Mouse (Mus musculus): ENCODE measurements at regions not wholly inside any gene's neighbourhood (a gene's known extent, or its start where the extent isn't known, plus 50 kb on each side); places are given as distances from the start of the nearest gene placed in this dataset.

GRCm38 (mm10) chr13:60047791-60048730, 129.1 kb downstream of the Gas1 start:
- no peak overlapping the region for H3K27ac ChIP-seq (ENCODE audit: insufficient read depth, low read depth, low read length, poor library complexity, severe bottlenecking)
- DNase-seq (ENCODE audit: low read depth, low spot score), result no peak
- H3K9ac ChIP-seq (ENCODE audit: insufficient read depth, low read depth, low read length, poor library complexity, severe bottlenecking), result no peak overlapping the region
- in situ Hi-C loops (cut with MboI; ENCODE audit: low sequenced_read_pairs in 2 of 2, unreplicated experiment in 2 of 2), result no loop called here
- no peaks in the 10 kb centered on the region for H3K36me3 ChIP-seq (ENCODE audit: control insufficient read depth, insufficient read depth, low read length, poor library complexity, severe bottlenecking)
- no peak overlapping the region for H3K4me3 ChIP-seq (ENCODE audit: insufficient read depth in 1 of 2, low read depth in 1 of 2, low read length in 2 of 2, poor library complexity in 1 of 2, severe bottlenecking in 1 of 2)
- H3K4me1 ChIP-seq (ENCODE audit: control insufficient read depth in 2 of 2, insufficient read depth in 2 of 2, low read length in 2 of 2, poor library complexity in 1 of 2), result no peaks in the 10 kb centered on the region
- TF ChIP-seq MAFK (IDR thresholded peaks at IDR 0.05; ENCODE audit: insufficient read depth, low read depth, low read length), result no peak
- no peak for TF ChIP-seq CHD2 (IDR thresholded peaks at IDR 0.05; ENCODE audit: low read depth, low read length)
- TF ChIP-seq HCFC1 (IDR thresholded peaks at IDR 0.05; ENCODE audit: borderline replicate concordance, insufficient read depth, low read length), result no peak
- TF ChIP-seq ZC3H11A (IDR thresholded peaks at IDR 0.05; ENCODE audit: borderline replicate concordance, low read depth, low read length), result no peak
- TF ChIP-seq ZNF384 (IDR thresholded peaks at IDR 0.05; ENCODE audit: low read depth, low read length), result no peak
- H3K9me3 ChIP-seq (ENCODE audit: control insufficient read depth, insufficient read depth, low read depth, low read length), result no peaks in the 10 kb centered on the region

- Histone ChIP-seq H3K4me3 (ENCODE audit: insufficient read depth in 1 of 2, low read depth in 1 of 2, low read length in 2 of 2, poor library complexity in 1 of 2, severe bottlenecking in 1 of 2) (no peak overlapping the region), H3K4me1 (ENCODE audit: control insufficient read depth in 2 of 2, insufficient read depth in 2 of 2, low read length in 2 of 2, poor library complexity in 1 of 2) (no peaks in the 10 kb centered on the region)
- TF ChIP-seq ZC3H11A (IDR thresholded peaks at IDR 0.05; ENCODE audit: borderline replicate concordance, low read depth, low read length) (no peak), CHD2 (IDR thresholded peaks at IDR 0.05; ENCODE audit: low read depth, low read length) (no peak), HCFC1 (IDR thresholded peaks at IDR 0.05; ENCODE audit: borderline replicate concordance, insufficient read depth, low read length) (no peak), ZNF384 (IDR thresholded peaks at IDR 0.05; ENCODE audit: low read depth, low read length) (no peak), MAFK (IDR thresholded peaks at IDR 0.05; ENCODE audit: insufficient read depth, low read depth, low read length) (no peak)
Measured at GRCm38 (mm10) chr13:60045752-60046151, 131.4 kb downstream of the Gas1 start.

GRCm38 (mm10) chr13:60044876-60045275, 132.3 kb downstream of the Gas1 start:
- H3K9ac ChIP-seq (ENCODE audit: insufficient read depth, low read depth, low read length, poor library complexity, severe bottlenecking), result no peak overlapping the region
- H3K4me3 ChIP-seq (ENCODE audit: insufficient read depth in 1 of 2, low read depth in 1 of 2, low read length in 2 of 2, poor library complexity in 1 of 2, severe bottlenecking in 1 of 2), result no peak overlapping the region
- H3K4me1 ChIP-seq (ENCODE audit: control insufficient read depth in 2 of 2, insufficient read depth in 2 of 2, low read length in 2 of 2, poor library complexity in 1 of 2), result no peaks in the 10 kb centered on the region
- DNase-seq (ENCODE audit: low read depth, low spot score), result no peak
- H3K36me3 ChIP-seq (ENCODE audit: control insufficient read depth, insufficient read depth, low read length, poor library complexity, severe bottlenecking), result no peaks in the 10 kb centered on the region
- H3K27ac ChIP-seq (ENCODE audit: insufficient read depth, low read depth, low read length, poor library complexity, severe bottlenecking), result no peak overlapping the region
- no peaks in the 10 kb centered on the region for H3K9me3 ChIP-seq (ENCODE audit: control insufficient read depth, insufficient read depth, low read depth, low read length)
- in situ Hi-C loops (cut with MboI; ENCODE audit: low sequenced_read_pairs in 2 of 2, unreplicated experiment in 2 of 2), result no loop called here
- no peak for TF ChIP-seq MAFK (IDR thresholded peaks at IDR 0.05; ENCODE audit: insufficient read depth, low read depth, low read length)
- no peak for TF ChIP-seq CHD2 (IDR thresholded peaks at IDR 0.05; ENCODE audit: low read depth, low read length)
- no peak for TF ChIP-seq ZC3H11A (IDR thresholded peaks at IDR 0.05; ENCODE audit: borderline replicate concordance, low read depth, low read length)
- TF ChIP-seq ZNF384 (IDR thresholded peaks at IDR 0.05; ENCODE audit: low read depth, low read length), result no peak
- TF ChIP-seq HCFC1 (IDR thresholded peaks at IDR 0.05; ENCODE audit: borderline replicate concordance, insufficient read depth, low read length), result no peak

More at GRCm38 (mm10) chr13:60045752-60046151, 131.4 kb downstream of the Gas1 start:
- no peak overlapping the region for H3K27ac ChIP-seq (ENCODE audit: insufficient read depth, low read depth, low read length, poor library complexity, severe bottlenecking)
- no peaks in the 10 kb centered on the region for H3K9me3 ChIP-seq (ENCODE audit: control insufficient read depth, insufficient read depth, low read depth, low read length)
- in situ Hi-C loops (cut with MboI; ENCODE audit: low sequenced_read_pairs in 2 of 2, unreplicated experiment in 2 of 2), result no loop called here
- no peaks in the 10 kb centered on the region for H3K36me3 ChIP-seq (ENCODE audit: control insufficient read depth, insufficient read depth, low read length, poor library complexity, severe bottlenecking)
- H3K9ac ChIP-seq (ENCODE audit: insufficient read depth, low read depth, low read length, poor library complexity, severe bottlenecking), result no peak overlapping the region
- no peak for DNase-seq (ENCODE audit: low read depth, low spot score)

- no peak overlapping the region for H3K4me3 ChIP-seq (ENCODE audit: insufficient read depth in 1 of 2, low read depth in 1 of 2, low read length in 2 of 2, poor library complexity in 1 of 2, severe bottlenecking in 1 of 2)
- in situ Hi-C loops (cut with MboI; ENCODE audit: low sequenced_read_pairs in 2 of 2, unreplicated experiment in 2 of 2), result no loop called here
- no peaks in the 10 kb centered on the region for H3K36me3 ChIP-seq (ENCODE audit: control insufficient read depth, insufficient read depth, low read length, poor library complexity, severe bottlenecking)
- no peak overlapping the region for H3K9ac ChIP-seq (ENCODE audit: insufficient read depth, low read depth, low read length, poor library complexity, severe bottlenecking)
- no peaks in the 10 kb centered on the region for H3K9me3 ChIP-seq (ENCODE audit: control insufficient read depth, insufficient read depth, low read depth, low read length)
- TF ChIP-seq MAFK (IDR thresholded peaks at IDR 0.05; ENCODE audit: insufficient read depth, low read depth, low read length) (no peak), ZC3H11A (IDR thresholded peaks at IDR 0.05; ENCODE audit: borderline replicate concordance, low read depth, low read length) (no peak), HCFC1 (IDR thresholded peaks at IDR 0.05; ENCODE audit: borderline replicate concordance, insufficient read depth, low read length) (no peak), CHD2 (IDR thresholded peaks at IDR 0.05; ENCODE audit: low read depth, low read length) (no peak), ZNF384 (IDR thresholded peaks at IDR 0.05; ENCODE audit: low read depth, low read length) (no peak)
- DNase-seq (ENCODE audit: low read depth, low spot score), result no peak
- no peaks in the 10 kb centered on the region for H3K4me1 ChIP-seq (ENCODE audit: control insufficient read depth in 2 of 2, insufficient read depth in 2 of 2, low read length in 2 of 2, poor library complexity in 1 of 2)
- H3K27ac ChIP-seq (ENCODE audit: insufficient read depth, low read depth, low read length, poor library complexity, severe bottlenecking), result no peak overlapping the region
Measured at GRCm38 (mm10) chr13:60042443-60042842, 134.7 kb downstream of the Gas1 start.
